Mouse (Mus musculus) heart, postnatal 0 days (tissue): Measurements from ENCODE around the gene Nmnat2.

Experiments used
- CTCF ChIP-seq: IDR thresholded peaks from 2 replicates; pipeline ENCODE4 v1.5.1; 2016; ENCODE audit warnings: antibody characterized with exemption, control low read depth, low read depth
- EP300 ChIP-seq: IDR thresholded peaks from 2 replicates; pipeline ENCODE4 v1.6.1; 2016; ENCODE audit warnings: antibody characterized with exemption, low read depth

DNA sequence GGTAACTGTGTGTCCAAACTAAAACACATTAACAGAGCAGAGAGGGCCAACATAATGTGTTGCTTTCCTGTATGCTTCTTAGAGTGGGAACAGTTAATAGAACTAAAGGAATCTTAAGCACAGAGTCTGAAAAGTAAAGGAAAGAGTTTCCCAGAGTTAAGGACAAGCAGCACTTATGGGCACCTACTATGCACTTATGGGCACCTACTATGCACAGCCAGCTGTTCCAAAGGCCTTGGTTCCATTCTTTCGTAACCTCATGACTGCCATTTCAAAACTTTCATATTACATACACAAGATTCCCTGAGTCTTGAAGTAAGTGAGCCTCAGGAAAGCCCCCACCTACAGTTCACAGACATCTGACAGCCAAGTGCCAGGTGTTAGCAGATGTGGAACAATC lies 64.3 kb downstream of the Nmnat2 start:
- TF ChIP-seq CTCF = no peak
- no peak for TF ChIP-seq EP300
